Mouse (Mus musculus) G1E (cell line): ENCODE measurements at regions not wholly inside any gene's neighbourhood (a gene's known extent, or its start where the extent isn't known, plus 50 kb on each side); places are given as distances from the start of the nearest gene placed in this dataset.
A peak's percentile ranks its signal among the peaks of the same experiment; 100 is the strongest.

Experiments used
- ATAC-seq: 2 replicates; pipeline ENCODE4 v1.8.0; 2016; ENCODE audit warnings: mild to moderate bottlenecking; ENCODE audit not compliant: insufficient number of reproducible peaks, poor library complexity, low FRiP score, severe bottlenecking; ENCODE audit errors: extremely low read depth
- DNase-seq: peaks from one replicate; pipeline ENCODE4 v3.0.0; 2012; ENCODE audit warnings: low spot score
- H3K27me3 ChIP-seq: 2 replicates; pipeline ENCODE4 v1.6.1; 2012; ENCODE audit warnings: mild to moderate bottlenecking, low read length, inconsistent platforms; ENCODE audit not compliant: insufficient read depth
- H3K36me3 ChIP-seq: replicated peaks from 2 replicates; pipeline ENCODE3; 2012; ENCODE audit warnings: mild to moderate bottlenecking, inconsistent platforms
- H3K4me1 ChIP-seq: 2 replicates; pipeline ENCODE4 v1.6.1; 2012; ENCODE audit warnings: low read depth, low read length, inconsistent platforms, mixed read lengths; ENCODE audit not compliant: insufficient read depth
- H3K4me3 ChIP-seq: 2 replicates; pipeline ENCODE4 v1.5.1; 2012; ENCODE audit warnings: low read depth, mild to moderate bottlenecking, inconsistent platforms, low read length, moderate library complexity, mixed read lengths
- H3K9me3 ChIP-seq: replicated peaks from 2 replicates; pipeline ENCODE4 v1.6.1; 2012; ENCODE audit warnings: inconsistent platforms
- CTCF ChIP-seq: IDR thresholded peaks from 2 replicates; pipeline ENCODE4 v1.5.1; 2012; ENCODE audit warnings: low read depth, low read length, inconsistent platforms, mixed read lengths
- GATA1 ChIP-seq: IDR thresholded peaks from 2 replicates; pipeline ENCODE4 v1.6.1; 2012; ENCODE audit warnings: borderline replicate concordance, low read length, inconsistent platforms, mixed read lengths
- GATA2 ChIP-seq: IDR thresholded peaks from 2 replicates; pipeline ENCODE4 v1.6.1; 2012; ENCODE audit warnings: low read depth, low read length, inconsistent platforms, borderline replicate concordance
- POLR2AphosphoS5 ChIP-seq: IDR thresholded peaks from 2 replicates; pipeline ENCODE4 v1.6.1; 2012; ENCODE audit warnings: low read depth, low read length, inconsistent platforms; ENCODE audit not compliant: insufficient replicate concordance
- TAL1 ChIP-seq: conservative IDR thresholded peaks from 2 replicates; pipeline ENCODE4 v1.6.1; 2012; ENCODE audit warnings: low read depth, low read length, inconsistent platforms, mixed read lengths

DNA sequence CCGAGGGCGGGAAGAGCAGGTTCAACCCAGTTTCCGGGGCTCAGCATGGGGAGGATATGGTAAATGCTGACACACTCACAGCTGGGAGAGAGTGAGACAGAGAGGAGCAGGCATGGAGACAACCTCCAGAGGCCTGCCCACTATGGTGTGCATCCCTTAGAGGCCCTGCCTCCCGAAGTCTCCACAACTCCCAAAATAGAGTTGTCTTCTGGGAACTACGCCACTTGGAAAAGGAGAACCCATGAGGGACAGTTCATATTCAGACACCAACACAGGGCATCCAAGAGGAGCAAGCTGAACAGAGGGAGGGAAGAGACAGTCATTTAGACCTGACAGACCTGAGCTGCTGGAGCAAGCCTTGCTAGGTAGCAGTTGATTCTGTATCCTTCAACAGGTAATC, 111.2 kb upstream of the Gm26897 start:
- TF ChIP-seq POLR2AphosphoS5 (no peak), GATA2 (no peak), TAL1 (no peak), CTCF (no peak), GATA1 (no peak)
- ATAC-seq (no peak), DNase-seq (no peak)
- Histone ChIP-seq H3K4me1 (no peaks in the 10 kb centered on the region), H3K4me3 (no peak overlapping the region), H3K9me3 (peaks cover 98% of the 10 kb centered on the region), H3K36me3 (no peaks in the 10 kb centered on the region), H3K27me3 (peaks cover 2% of the 10 kb centered on the region; the same call in 1 of the 2 replicates)

DNA sequence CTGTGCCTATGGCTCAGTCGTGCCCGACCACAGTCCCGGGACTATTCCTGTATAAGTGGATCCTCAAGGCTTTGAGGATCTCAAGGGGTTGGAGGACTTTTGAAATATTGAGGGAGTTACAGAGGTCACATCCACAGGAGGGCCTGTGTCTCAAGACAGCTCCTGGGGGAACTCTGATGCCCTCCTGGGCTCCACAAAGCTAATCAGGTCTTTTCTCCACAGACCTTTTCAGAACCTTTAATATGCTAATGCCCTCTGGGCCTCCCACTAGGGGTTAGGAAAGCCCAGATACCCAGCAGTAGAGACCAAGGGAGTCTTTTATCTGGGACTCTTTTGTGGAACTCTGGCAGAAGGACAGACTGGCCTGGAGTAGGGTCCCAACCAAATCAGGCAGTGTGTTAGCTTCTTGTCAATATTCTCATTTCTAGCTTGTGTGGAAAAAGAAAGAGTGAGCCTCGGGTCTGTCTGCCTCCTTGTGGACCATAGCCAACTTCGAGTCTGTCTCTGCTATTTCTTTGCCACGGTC, 107.4 kb upstream of the Gm26897 start:
- Histone ChIP-seq H3K9me3 (peaks cover 99% of the 10 kb centered on the region), H3K36me3 (no peaks in the 10 kb centered on the region), H3K4me3 (no peak overlapping the region), H3K27me3 (peaks cover 3% of the 10 kb centered on the region; the same call in 1 of the 2 replicates), H3K4me1 (no peaks in the 10 kb centered on the region; the same call in 1 of the 2 replicates)
- TF ChIP-seq GATA1: no peak
- TF ChIP-seq POLR2AphosphoS5: no peak
- no peak for TF ChIP-seq TAL1
- TF ChIP-seq GATA2: no peak
- TF ChIP-seq CTCF: no peak
- no peak for ATAC-seq
- no peak for DNase-seq

DNA sequence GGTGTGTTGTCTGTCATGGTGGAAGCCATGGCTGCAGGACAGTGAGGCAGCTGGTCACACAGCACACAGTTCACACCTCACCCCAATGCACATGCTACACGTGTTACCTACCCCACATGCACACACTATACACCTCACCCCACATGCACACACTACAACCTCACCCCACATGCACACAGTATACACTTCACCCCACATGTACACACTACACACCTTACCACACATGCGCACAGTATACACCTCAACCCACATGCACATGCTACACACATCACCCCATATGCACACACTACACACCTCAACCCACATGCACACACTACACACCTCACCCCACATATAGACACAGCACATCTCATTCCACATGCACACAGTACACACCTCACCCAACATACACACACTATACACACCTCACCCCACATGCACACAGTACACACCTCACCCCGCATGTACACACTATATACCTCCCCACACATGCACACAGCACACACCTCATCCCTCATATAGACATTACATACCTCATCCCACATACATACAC, 103.3 kb upstream of the Gm26897 start:
- Histone ChIP-seq H3K9me3 (peaks cover 96% of the 10 kb centered on the region), H3K36me3 (no peaks in the 10 kb centered on the region), H3K4me1 (no peaks in the 10 kb centered on the region; the same call in 1 of the 2 replicates), H3K4me3 (peak overlapping the region; percentile 24), H3K27me3 (peaks cover 3% of the 10 kb centered on the region; the same call in 1 of the 2 replicates)
- no peak for TF ChIP-seq POLR2AphosphoS5
- DNase-seq (no peak), ATAC-seq (no peak)

DNA sequence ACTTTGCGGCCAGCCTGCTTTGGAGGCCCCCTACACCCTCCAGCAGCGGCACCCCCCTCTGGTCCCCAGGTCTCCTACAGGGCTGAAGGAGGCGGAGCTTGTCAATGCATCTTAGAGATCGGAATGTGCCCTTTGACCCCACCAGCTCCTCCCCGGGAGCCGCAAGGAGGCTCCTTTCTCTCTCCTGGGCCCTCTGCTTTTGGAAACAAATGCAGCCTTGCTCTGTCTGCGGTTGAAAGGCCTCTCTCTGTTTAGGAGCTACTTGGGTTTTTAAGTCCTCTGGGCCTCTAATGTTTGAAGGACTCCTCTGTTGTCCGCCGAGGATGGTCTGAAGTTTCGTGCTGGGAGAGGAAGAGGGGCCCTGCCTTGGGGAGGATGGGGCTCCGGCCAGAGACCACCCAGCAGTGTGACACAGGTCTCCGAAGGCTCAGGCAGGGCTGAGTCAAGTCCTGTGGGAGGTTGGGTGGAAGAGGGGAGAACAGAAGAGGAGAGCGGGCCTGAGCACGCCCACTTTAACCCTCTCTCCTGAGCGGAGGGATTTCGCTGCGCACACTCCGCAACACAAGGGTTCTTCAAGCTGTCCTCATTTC, 102.1 kb upstream of the Gm26897 start:
- ATAC-seq (no peak), DNase-seq (no peak)
- H3K9me3 ChIP-seq: peaks cover 96% of the 10 kb centered on the region
- TF ChIP-seq TAL1 (no peak), GATA1 (no peak), GATA2 (no peak), POLR2AphosphoS5 (no peak), CTCF (no peak)
- no peaks in the 10 kb centered on the region for H3K36me3 ChIP-seq
- H3K27me3 ChIP-seq: peaks cover 3% of the 10 kb centered on the region; the same call in 1 of the 2 replicates
- H3K4me1 ChIP-seq: no peaks in the 10 kb centered on the region; the same call in 1 of the 2 replicates
- H3K4me3 ChIP-seq: no peak overlapping the region

DNA sequence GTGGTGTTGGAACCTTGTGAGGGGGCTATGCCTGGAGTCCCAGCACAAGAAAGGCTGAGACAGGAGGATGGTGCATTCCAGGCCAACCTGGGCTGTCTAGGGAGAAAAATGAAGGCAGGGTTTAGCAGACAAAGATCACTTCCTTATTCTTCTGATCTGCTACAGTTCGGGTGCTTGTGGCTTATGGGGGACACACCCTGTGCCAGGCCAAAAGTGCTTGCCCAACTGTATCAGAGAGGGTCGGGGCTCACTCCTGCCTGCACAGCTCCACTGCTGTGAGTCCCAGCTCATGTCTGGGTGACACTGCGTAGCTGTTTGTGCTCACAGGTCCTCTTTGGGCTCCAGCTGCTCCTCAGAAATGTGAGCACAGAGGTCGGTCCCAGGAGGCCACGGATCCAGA, 98.6 kb upstream of the Gm26897 start:
- no peak for TF ChIP-seq GATA2
- Histone ChIP-seq H3K4me3 (no peak overlapping the region), H3K4me1 (no peaks in the 10 kb centered on the region), H3K9me3 (peaks cover 94% of the 10 kb centered on the region), H3K36me3 (no peaks in the 10 kb centered on the region), H3K27me3 (no peaks in the 10 kb centered on the region)
- DNase-seq (no peak), ATAC-seq (no peak)

DNA sequence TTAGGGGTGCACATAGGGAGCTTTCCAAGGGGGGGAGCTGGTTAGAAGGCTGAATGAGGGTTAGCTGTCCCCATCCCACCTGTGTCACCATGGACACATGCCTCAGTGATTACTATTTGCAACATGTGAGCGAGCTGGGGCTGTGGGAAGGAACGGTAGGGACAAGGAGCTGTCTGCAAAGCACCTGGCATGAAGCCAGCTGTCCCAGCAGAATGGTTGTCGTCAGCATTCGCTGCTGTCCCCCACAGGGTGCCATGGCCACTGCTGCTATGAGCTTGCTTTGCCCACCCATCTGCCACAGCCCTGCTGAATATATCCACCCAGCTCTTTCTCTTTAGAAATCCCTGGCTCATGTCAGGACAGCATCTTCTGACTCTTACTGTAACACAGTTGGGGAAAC, 96.8 kb upstream of the Gm26897 start:
- no peaks in the 10 kb centered on the region for H3K27me3 ChIP-seq
- H3K36me3 ChIP-seq: no peaks in the 10 kb centered on the region

More for the DNA sequence above, 96.8 kb upstream of the Gm26897 start:
- no peak overlapping the region for H3K4me3 ChIP-seq
- DNase-seq: no peak
- H3K9me3 ChIP-seq: peaks cover 93% of the 10 kb centered on the region
- no peak for TF ChIP-seq GATA1
- TF ChIP-seq TAL1: no peak
- TF ChIP-seq POLR2AphosphoS5: no peak
- no peak for TF ChIP-seq GATA2
- no peak for TF ChIP-seq CTCF
- no peaks in the 10 kb centered on the region for H3K4me1 ChIP-seq
- ATAC-seq: no peak
